Mouse (Mus musculus): Measurements from ENCODE around the gene Nanos3. TPM values are rescaled to one million over a fixed set of nuclear protein-coding genes. Genes with fewer than 3 reads are reported as not detected.

The Nanos3 gene
- total RNA-seq, 2 experiments from 2014 or later, result 2.6 to 3.2 TPM

DNA sequence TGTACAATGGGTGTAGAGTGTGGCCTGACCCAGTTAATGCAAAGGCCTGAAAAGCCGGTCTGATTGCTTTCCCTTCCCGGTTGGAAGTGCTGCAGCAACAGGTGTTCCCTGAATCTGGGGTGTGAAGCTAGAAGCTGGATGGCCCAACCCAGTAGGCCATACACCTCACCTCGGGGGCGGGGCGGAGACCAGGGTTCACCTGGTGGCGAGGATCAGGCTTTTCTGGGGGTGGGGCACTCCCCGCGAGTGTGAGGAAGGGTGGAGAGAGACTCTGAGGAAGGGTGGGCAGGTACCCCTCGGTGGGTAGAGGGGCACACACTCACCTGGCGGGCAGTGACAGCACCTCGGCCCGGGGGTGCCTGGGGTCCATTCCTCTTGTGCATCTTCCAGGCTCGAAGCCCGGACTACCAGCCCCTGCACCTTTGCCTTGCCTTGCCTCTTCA lies 37.7 kb downstream of the Nanos3 start:
- peak in 1 of 2 experiments; percentile 8 for DNase-seq (ENCODE audit: low spot score in 2 of 2)
- intact Hi-C loops (cut with DNase I), result no loop called here

DNA sequence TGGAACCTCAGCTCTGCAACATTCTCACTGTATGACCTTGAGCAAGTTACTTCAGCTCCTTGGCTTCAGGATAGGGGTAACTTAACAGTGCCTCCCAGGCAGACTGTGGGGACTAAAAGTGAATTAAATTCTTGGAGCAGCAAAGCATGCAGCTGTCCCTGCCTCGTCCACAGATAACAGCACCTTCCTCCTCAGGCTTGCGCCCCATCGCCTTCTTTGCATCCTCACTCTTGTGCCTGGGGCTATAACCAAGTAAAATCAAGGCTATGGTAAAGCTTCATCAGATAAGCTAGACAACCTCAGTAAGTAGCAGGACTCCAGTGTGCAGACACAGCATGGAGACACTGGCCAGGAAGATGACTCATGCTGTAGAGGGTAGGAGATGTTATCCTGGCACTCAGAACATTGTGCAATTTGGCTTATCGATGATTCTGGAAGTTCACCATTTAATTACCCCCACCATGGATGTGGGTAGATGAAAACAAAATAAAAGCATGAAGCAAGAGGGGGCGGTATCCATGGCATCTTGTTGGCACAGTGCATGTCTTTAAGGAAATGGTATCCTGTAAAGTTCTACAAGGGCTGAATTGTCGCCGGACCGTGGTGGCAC lies 40.3 kb downstream of the Nanos3 start:
- peak in 1 of 2 experiments; percentile 27 for DNase-seq (ENCODE audit: low spot score in 2 of 2)
- intact Hi-C loops (cut with DNase I), result no loop called here

DNA sequence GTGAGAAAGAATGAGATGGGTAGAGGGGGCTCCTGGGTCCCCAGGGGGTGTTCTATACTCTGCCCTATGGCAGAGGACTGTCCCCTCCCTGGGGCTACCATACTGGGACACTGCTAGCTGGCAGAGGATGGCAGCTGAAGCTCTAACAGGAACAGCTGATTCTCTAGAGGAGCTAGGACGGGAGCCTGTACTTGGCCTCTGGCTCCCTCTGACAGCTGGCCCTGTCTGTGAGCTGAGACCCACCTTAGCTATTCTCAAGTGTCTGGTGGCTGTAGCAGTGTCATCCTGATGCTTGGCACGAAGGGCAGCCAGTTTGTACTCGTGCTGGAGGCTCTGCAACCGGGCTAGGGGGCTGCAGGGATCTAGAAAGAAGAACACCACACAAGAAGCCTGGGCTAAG lies 44.2 kb downstream of the Nanos3 start:
- no peak for DNase-seq (ENCODE audit: low spot score in 2 of 2)
- intact Hi-C loops (cut with DNase I), result no loop called here

DNA sequence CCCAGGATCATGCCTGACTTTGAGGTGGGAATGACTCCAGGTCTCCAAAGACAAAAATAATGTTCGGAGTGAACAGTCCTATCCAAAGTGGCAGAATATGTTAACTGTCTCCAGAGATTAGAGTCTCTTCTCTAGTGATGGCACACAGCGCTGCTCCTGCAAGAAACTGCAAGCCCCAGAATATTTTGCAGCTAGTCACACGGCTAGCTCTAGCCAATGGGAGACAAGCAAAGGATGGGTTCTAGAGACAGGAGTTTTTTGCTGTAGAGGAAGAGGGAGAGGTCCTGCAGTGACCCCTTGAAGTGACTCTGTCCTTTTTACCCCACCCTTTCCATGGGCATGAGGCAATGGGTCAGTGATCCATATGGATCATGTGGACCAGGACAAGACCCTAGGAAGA lies 47.2 kb downstream of the Nanos3 start:
- intact Hi-C loops (cut with DNase I), result no loop called here
- DNase-seq (ENCODE audit: low spot score in 2 of 2), result no peak

DNA sequence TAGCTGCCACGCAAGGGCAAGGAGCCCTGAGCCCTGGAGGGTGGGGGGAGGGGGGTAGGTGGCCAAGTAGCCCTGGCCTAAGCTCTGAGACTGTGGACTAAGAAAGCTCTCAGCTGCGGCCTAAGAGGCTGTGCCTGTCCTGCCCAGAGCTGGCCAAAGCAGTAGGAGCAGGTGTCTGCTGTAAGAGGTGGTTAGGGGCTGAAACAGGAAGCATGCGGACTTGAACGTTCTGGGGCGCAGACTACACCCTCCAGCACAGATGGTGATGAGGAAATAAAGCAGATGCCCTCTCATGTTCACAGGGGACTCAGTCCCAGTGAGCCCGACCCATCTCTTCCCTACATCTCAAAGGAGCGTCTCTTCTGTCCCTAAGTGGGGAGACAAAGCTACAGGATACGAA lies 52.8 kb downstream of the Nanos3 start:
- intact Hi-C loops (cut with DNase I), result no loop called here

DNA sequence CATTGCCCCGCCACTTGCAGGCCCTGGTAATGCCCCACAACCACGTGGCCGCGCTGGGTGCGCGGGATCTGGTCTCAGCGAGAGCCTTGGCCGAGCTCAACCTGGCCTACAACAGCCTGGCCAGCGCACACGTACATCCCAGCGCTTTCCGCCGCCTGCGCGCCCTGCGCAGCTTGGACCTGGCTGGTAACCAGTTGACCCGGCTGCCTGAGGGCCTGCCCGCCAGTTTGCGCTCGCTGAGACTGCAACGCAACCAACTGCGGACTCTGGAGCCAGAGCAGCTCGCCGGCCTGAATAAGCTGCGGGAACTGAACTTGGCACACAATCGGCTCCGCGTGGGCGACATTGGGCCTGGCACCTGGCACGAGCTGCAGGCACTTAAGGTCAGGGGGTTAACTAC lies 54.2 kb downstream of the Nanos3 start:
- intact Hi-C loops (cut with DNase I), result no loop called here
- peak in 1 of 2 experiments; percentile 15 for DNase-seq (ENCODE audit: low spot score in 2 of 2)

More for the DNA sequence above, 52.8 kb downstream of the Nanos3 start:
- no peak for DNase-seq (ENCODE audit: low spot score in 2 of 2)

DNA sequence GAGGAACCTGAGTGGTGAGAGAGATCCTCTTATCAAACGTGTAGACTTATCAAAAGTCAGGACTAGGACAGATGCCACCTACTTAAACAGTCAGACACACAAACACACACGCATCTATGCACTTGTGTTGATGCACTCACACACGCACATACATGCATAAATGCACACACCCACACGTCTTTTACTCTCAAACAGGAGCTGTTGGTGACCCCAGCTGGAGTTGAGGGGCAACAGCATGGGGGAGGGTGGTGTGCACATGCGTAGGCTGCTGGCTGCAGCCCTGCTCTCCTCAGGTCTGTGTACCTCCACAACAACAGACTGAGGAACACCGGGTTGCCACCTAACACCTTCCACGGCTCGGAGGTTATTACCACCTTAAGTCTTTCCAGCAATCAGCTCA lies 56.7 kb downstream of the Nanos3 start:
- intact Hi-C loops (cut with DNase I), result no loop called here
- no peak for DNase-seq (ENCODE audit: low spot score in 2 of 2)

DNA sequence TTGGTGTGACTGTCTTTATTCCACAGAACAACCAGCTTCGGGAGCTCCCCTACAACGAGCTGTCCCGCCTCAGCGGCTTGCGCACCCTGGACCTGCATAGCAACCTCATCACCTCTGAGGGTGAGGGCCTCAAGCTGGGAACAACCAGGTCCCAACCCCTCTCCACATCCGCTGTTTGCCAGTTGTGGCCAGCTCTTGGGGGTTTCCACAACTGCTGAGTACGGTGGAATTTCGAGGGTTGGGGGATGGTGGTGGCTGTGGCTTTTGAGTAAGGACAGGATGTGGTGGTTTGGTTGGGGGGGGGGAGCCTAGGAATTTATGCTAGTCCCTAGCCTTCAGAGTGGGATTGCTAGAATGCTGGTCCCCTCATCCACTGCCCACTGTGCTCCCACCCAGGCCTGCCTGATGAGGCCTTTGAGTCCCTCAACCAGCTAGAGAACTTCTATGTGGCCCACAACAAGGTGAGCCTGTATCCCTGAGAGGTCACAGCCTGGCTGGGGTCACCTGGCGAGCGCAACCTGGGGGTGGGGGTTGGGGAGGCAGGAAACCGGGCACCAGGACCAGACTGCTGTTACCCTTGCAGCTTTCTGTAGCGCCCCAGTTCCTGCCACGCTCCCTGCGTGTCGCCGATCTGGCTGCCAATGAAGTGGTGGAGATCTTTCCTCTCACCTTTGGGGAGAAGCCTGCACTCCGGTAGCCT lies 57.7 kb downstream of the Nanos3 start:
- intact Hi-C loops (cut with DNase I), result no loop called here
- no peak for DNase-seq (ENCODE audit: low spot score in 2 of 2)

DNA sequence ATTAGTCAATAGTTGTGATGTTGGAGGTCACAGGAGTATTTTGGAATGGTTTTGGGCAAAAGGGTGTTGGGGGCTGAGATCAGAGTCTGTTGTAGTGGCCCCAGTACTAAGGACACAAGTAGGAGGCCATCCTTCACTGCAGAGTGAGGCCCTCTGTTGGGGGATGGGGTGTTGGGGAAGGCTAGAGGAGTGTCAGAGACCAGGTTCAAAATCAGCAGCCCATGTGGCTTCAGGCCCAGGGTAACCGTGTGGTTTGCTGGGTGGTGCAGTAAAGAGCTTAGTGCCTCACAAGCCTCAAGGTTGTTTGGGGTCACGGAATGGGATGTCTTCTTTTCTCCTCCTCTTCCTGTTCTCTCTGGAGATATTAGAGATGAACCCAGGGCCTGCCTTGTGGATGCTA lies 58.3 kb downstream of the Nanos3 start:
- no peak for DNase-seq (ENCODE audit: low spot score in 2 of 2)
- intact Hi-C loops (cut with DNase I), result no loop called here

DNA sequence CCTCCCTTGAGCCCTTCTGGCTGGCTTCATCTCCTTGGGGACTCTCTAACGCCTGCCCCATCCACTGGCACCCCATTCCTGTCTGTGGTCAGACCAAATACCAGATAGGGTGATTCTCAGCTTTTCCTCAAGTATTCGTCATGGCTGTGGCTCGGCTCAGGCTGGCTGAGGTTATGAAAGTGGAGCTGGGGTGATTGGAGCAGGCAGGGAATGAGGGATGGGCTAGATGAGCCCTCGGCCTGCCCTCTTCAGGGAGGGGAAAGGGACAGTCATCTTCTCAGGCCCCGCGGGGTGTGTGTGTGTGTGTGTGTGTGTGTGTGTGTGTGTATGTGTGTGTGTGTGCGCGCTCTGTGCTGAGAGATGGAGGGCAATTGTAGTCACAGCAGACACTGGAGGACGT lies 59.4 kb downstream of the Nanos3 start, which contains the start of gene Podnl1:
Gene Podnl1 (plus strand): TSS at position 334 of the 400 bp plus-strand sequence.
- DNase-seq (ENCODE audit: low spot score in 2 of 2), result no peak
- intact Hi-C loops (cut with DNase I), result no loop called here

Small RNA genes within 50 kb of the gene (microRNA-seq; reads per million reads assigned to microRNA genes)
- gene Gm25110 (0 reads per million in 2 experiments), gene Mir181c (2,081 to 2,948 reads per million in 2 experiments), gene Mir181d (2,561 to 2,830 reads per million in 2 experiments), gene Mir23a (8,739 to 9,620 reads per million in 2 experiments), gene Mir24-2 (0 reads per million in 2 experiments), gene Mir27a (132 to 192 reads per million in 2 experiments), gene Mir3074-2 (0 reads per million in 2 experiments)

Other genes starting within 250 kb of the Nanos3 start
- gene Gm10644, start 230.0 kb downstream of the Nanos3 start, total RNA-seq (2021), result under 1 TPM; 0.32 to 0.41 TPM
- gene Asf1b, start 229.7 kb downstream of the Nanos3 start, total RNA-seq (2021), result under 1 TPM; 0.60 to 0.73 TPM
- 100 to 1,000 TPM; 250 to 258 TPM for gene Prkaca, start 212.2 kb downstream of the Nanos3 start, total RNA-seq (2021)
- 10 to 100 TPM; 40.7 to 46.8 TPM for gene Samd1, start 187.5 kb downstream of the Nanos3 start, total RNA-seq (2021)
- gene 1700067K01Rik, start 183.7 kb downstream of the Nanos3 start, total RNA-seq (2021), result under 1 TPM; 0.37 to 0.62 TPM
- gene 2210011C24Rik, start 173.0 kb downstream of the Nanos3 start, total RNA-seq (2021), result 1 to 10 TPM; 1.3 to 2.1 TPM
- gene Palm3, start 163.7 kb downstream of the Nanos3 start, total RNA-seq (2021), result 1 to 10 TPM; 1.2 to 1.4 TPM
- under 1 TPM; 0.16 to 0.62 TPM for gene Il27ra, start 142.6 kb downstream of the Nanos3 start, total RNA-seq (2021)
- not detected for gene Rln3, start 140.2 kb downstream of the Nanos3 start, total RNA-seq (2021)
- 1 to 10 TPM; 3.4 to 4.2 TPM for gene Gm10643, start 120.1 kb downstream of the Nanos3 start, total RNA-seq (2021)
- 10 to 100 TPM; 21.4 to 24.4 TPM for gene Rfx1, start 118.4 kb downstream of the Nanos3 start, total RNA-seq (2021)
- 10 to 100 TPM; 16.8 to 18.4 TPM for gene Dcaf15, start 80.4 kb downstream of the Nanos3 start, total RNA-seq (2021)
- not detected for gene Podnl1, start 59.2 kb downstream of the Nanos3 start, total RNA-seq (2021)
- 10 to 100 TPM; 46.6 to 49.4 TPM for gene Cc2d1a, start 37.3 kb downstream of the Nanos3 start, total RNA-seq (2021)
- gene 4930432K21Rik, start 37.2 kb downstream of the Nanos3 start, total RNA-seq (2021), result 1 to 10 TPM; 1.4 to 1.6 TPM
- gene Zswim4, start 51.8 kb upstream of the Nanos3 start, total RNA-seq (2021), result 10 to 100 TPM; 13.0 to 13.9 TPM
- gene D8Ertd738e, start 64.5 kb upstream of the Nanos3 start, total RNA-seq (2021), result 100 to 1,000 TPM; 145 to 149 TPM
- gene Mri1, start 72.1 kb upstream of the Nanos3 start, total RNA-seq (2021), result 10 to 100 TPM; 13.4 to 15.7 TPM
- gene Ccdc130, start 85.2 kb upstream of the Nanos3 start, total RNA-seq (2021), result 10 to 100 TPM; 24.1 to 25.3 TPM
- 100 to 1,000 TPM; 230 to 263 TPM for gene Cacna1a, start 203.2 kb upstream of the Nanos3 start, total RNA-seq (2021)

All from left cerebral cortex, postnatal 25 days (tissue).